Mouse (Mus musculus): Measurements from ENCODE around the gene Bcl10. TPM values are rescaled to one million over a fixed set of nuclear protein-coding genes. Genes with fewer than 3 reads are reported as not detected.

The Bcl10 gene
- total RNA-seq, 2 experiments from 2014 or later = 11.1 to 12.7 TPM

- Histone ChIP-seq H3K4me3 (no peak overlapping the region), H3K27ac (no peak overlapping the region)
- DNase-seq (ENCODE audit: low spot score in 2 of 2) = no peak
- TF ChIP-seq CTCF (conservative IDR thresholded peaks at IDR 0.05) = no peak
Measured at GRCm38 (mm10) chr3:145944348-145944747, 21.7 kb downstream of the Bcl10 start.

GRCm38 (mm10) chr3:145945904-145946303, 23.3 kb downstream of the Bcl10 start:
- Histone ChIP-seq H3K4me3 (no peak overlapping the region), H3K27ac (no peak overlapping the region)
- no peak for DNase-seq (ENCODE audit: low spot score in 2 of 2)
- no peak for TF ChIP-seq CTCF (conservative IDR thresholded peaks at IDR 0.05)

- no peak for TF ChIP-seq CTCF (conservative IDR thresholded peaks at IDR 0.05)
- H3K4me3 ChIP-seq = no peak overlapping the region
- DNase-seq (ENCODE audit: low spot score in 2 of 2) = no peak
- H3K27ac ChIP-seq = no peak overlapping the region
Measured at GRCm38 (mm10) chr3:145946654-145947053, 24.1 kb downstream of the Bcl10 start.

- Histone ChIP-seq H3K4me3 (no peak overlapping the region), H3K27ac (no peak overlapping the region)
- DNase-seq (ENCODE audit: low spot score in 2 of 2) = no peak
- TF ChIP-seq CTCF (conservative IDR thresholded peaks at IDR 0.05) = no peak
Measured at GRCm38 (mm10) chr3:145947539-145948204, 25.1 kb downstream of the Bcl10 start.

- DNase-seq (ENCODE audit: low spot score in 2 of 2) = peak; percentile 68 to 74
- peak overlapping the region; percentile 36 for H3K4me3 ChIP-seq
Measured at GRCm38 (mm10) chr3:145950034-145950814, 27.6 kb downstream of the Bcl10 start.

GRCm38 (mm10) chr3:145950815-145951130, 28.2 kb downstream of the Bcl10 start:
- H3K4me3 ChIP-seq = no peak overlapping the region
- no peak for DNase-seq (ENCODE audit: low spot score in 2 of 2)
- no peak for TF ChIP-seq CTCF (conservative IDR thresholded peaks at IDR 0.05)
- H3K27ac ChIP-seq = no peak overlapping the region

More at GRCm38 (mm10) chr3:145950034-145950814, 27.6 kb downstream of the Bcl10 start:
- TF ChIP-seq CTCF (conservative IDR thresholded peaks at IDR 0.05) = peak; percentile 78
- H3K27ac ChIP-seq = no peak overlapping the region

GRCm38 (mm10) chr3:145951287-145952165, 28.9 kb downstream of the Bcl10 start:
- no peak overlapping the region for H3K27ac ChIP-seq
- H3K4me3 ChIP-seq = no peak overlapping the region
- no peak for DNase-seq (ENCODE audit: low spot score in 2 of 2)
- no peak for TF ChIP-seq CTCF (conservative IDR thresholded peaks at IDR 0.05)

- H3K27ac ChIP-seq = no peak overlapping the region
- H3K4me3 ChIP-seq = no peak overlapping the region
- DNase-seq (ENCODE audit: low spot score in 2 of 2) = no peak
- TF ChIP-seq CTCF (conservative IDR thresholded peaks at IDR 0.05) = no peak
Measured at GRCm38 (mm10) chr3:145952945-145953344, 30.3 kb downstream of the Bcl10 start.

GRCm38 (mm10) chr3:145953411-145953810, 30.8 kb downstream of the Bcl10 start:
- TF ChIP-seq CTCF (conservative IDR thresholded peaks at IDR 0.05) = no peak

GRCm38 (mm10) chr3:145959824-145960223, 37.2 kb downstream of the Bcl10 start:
- H3K27ac ChIP-seq = peak overlapping the region; percentile 12; the same call in 1 of the 2 replicates
- no peak overlapping the region for H3K4me3 ChIP-seq
- DNase-seq (ENCODE audit: low spot score in 2 of 2) = no peak
- TF ChIP-seq CTCF (conservative IDR thresholded peaks at IDR 0.05) = no peak

More at GRCm38 (mm10) chr3:145953411-145953810, 30.8 kb downstream of the Bcl10 start:
- Histone ChIP-seq H3K27ac (no peak overlapping the region), H3K4me3 (no peak overlapping the region)
- DNase-seq (ENCODE audit: low spot score in 2 of 2) = no peak

- no peak overlapping the region for H3K27ac ChIP-seq
- no peak for DNase-seq (ENCODE audit: low spot score in 2 of 2)
- TF ChIP-seq CTCF (conservative IDR thresholded peaks at IDR 0.05) = no peak
- no peak overlapping the region for H3K4me3 ChIP-seq
Measured at GRCm38 (mm10) chr3:145962411-145962810, 39.8 kb downstream of the Bcl10 start.

- H3K4me3 ChIP-seq = no peak overlapping the region
- no peak for TF ChIP-seq CTCF (conservative IDR thresholded peaks at IDR 0.05)
- H3K27ac ChIP-seq = no peak overlapping the region
- DNase-seq (ENCODE audit: low spot score in 2 of 2) = no peak
Measured at GRCm38 (mm10) chr3:145963101-145964017, 40.8 kb downstream of the Bcl10 start.
